In genomic region chr4:133660193-133661155, GRCm38 (mm10) we compare ENCODE assay signal across 7 mouse cellular contexts. TPM values are rescaled to one million over a fixed set of nuclear protein-coding genes. Genes with fewer than 3 reads are reported as not detected.
A peak's percentile ranks its signal among the peaks of the same experiment; 100 is the strongest.
DNase-seq lines count a peak whose midpoint lies in the region; ATAC-seq and TF ChIP-seq lines count a peak whose summit lies in the region.

No protein-coding gene starts in this region.

- 0 out of 2 replicates have a peak, but pooled peaks cover 4% of the 10 kb centered on the region for H3K36me3 ChIP-seq in hindbrain, embryonic 15.5 days

- DNase-seq in adrenal gland, adult 18-20 months (ENCODE audit: low spot score in 2 of 2) = peak; percentile 60 to 61
- peak; percentile 99 for DNase-seq in cerebellum, postnatal 14 days
- DNase-seq in gastrocnemius, adult 2 months = peak; percentile 87
- peak; percentile 68 for DNase-seq in left cerebral cortex, adult 11 months (ENCODE audit: low spot score)
- DNase-seq in lung, postnatal 36 days = peak; percentile 90
- peak; percentile 73 to 80 for DNase-seq in right cerebral cortex, postnatal 36 days (ENCODE audit: low spot score in 2 of 2)

- peak overlapping the region; percentile 69 for H3K4me3 ChIP-seq in gastrocnemius, adult 2 months
- H3K4me3 ChIP-seq in hindbrain, embryonic 15.5 days = no peak overlapping the region; the same call in 1 of the 2 replicates

- H3K27ac ChIP-seq in gastrocnemius, adult 2 months = peak overlapping the region; percentile 91
- H3K27ac ChIP-seq in hindbrain, embryonic 15.5 days (replicated peaks) = peak overlapping the region; percentile 78

- H3K4me2 ChIP-seq in hindbrain, embryonic 15.5 days = peak overlapping the region; percentile 45

- H3K27me3 ChIP-seq in hindbrain, embryonic 15.5 days = no peaks in the 10 kb centered on the region

- no peak overlapping the region; the same call in 1 of the 2 replicates for H3K9ac ChIP-seq in hindbrain, embryonic 15.5 days

- H3K4me1 ChIP-seq in hindbrain, embryonic 15.5 days (replicated peaks) = peaks cover 44% of the 10 kb centered on the region

- no peak for TF ChIP-seq CTCF in gastrocnemius, adult 2 months (IDR thresholded peaks at IDR 0.05)

- peak; percentile 87 for ATAC-seq in hindbrain, embryonic 15.5 days (ENCODE audit: low FRiP score, low read depth)

- intact Hi-C loops in gastrocnemius, adult 2 months (cut with DNase I) = loop anchor here (10.0 kb wide), 1 partner anchor 254 kb away; no protein-coding TSS in a partner anchor

- WGBS in hindbrain, embryonic 15.5 days = 14% methylated on average over 10 of the region's 10 CpGs

- no peaks in the 10 kb centered on the region for H3K9me3 ChIP-seq in hindbrain, embryonic 15.5 days

RNA-seq across cellular contexts. Expression of gene Zdhhc18, which starts 10.5 kb away (rescaled TPM):
- 10 to 100 TPM; 19.6 to 34.5 TPM for total RNA-seq in adrenal gland, adult 18-20 months (2021)
- 10 to 100 TPM; 25.4 to 32.3 TPM for total RNA-seq in gastrocnemius, adult 2 months (2021)
- 12.0 and 15.8 TPM in 2 replicates for polyA plus RNA-seq in hindbrain, embryonic 15.5 days (2015; fragmentation: Nextera tagmentation; extraction: Ambion mirVana)

RNA-seq across cellular contexts. Expression of gene Pigv, which starts 12.0 kb away (rescaled TPM):
- total RNA-seq in adrenal gland, adult 18-20 months (2021) = 10 to 100 TPM; 16.3 to 20.4 TPM
- 10 to 100 TPM; 10.4 to 11.7 TPM for total RNA-seq in gastrocnemius, adult 2 months (2021)
- 14.2 and 14.9 TPM in 2 replicates for polyA plus RNA-seq in hindbrain, embryonic 15.5 days (2015; fragmentation: Nextera tagmentation; extraction: Ambion mirVana)

RNA-seq across cellular contexts. Expression of gene Sfn, which starts 58.5 kb away (rescaled TPM):
- 1 to 10 TPM; 1.4 to 1.9 TPM for total RNA-seq in adrenal gland, adult 18-20 months (2021)
- 1 to 10 TPM; 1.1 to 1.5 TPM for total RNA-seq in gastrocnemius, adult 2 months (2021)
- 2.2 TPM in 2 replicates for polyA plus RNA-seq in hindbrain, embryonic 15.5 days (2015; fragmentation: Nextera tagmentation; extraction: Ambion mirVana)
